Mouse (Mus musculus) CH12.LX (cell line): Measurements from ENCODE around the gene Pard6a. TPM values are rescaled to one million over a fixed set of nuclear protein-coding genes. Genes with fewer than 3 reads are reported as not detected.

Experiments
- DNase-seq: peaks from one replicate; pipeline ENCODE4 v3.0.0-alpha.2; 2013; ENCODE audit errors: extremely low read depth
- H3K27ac ChIP-seq: 2 replicates; pipeline ENCODE4 v1.5.1; 2012; ENCODE audit warnings: low read depth, mild to moderate bottlenecking, control low read depth, moderate library complexity; ENCODE audit not compliant: insufficient read depth
- H3K27me3 ChIP-seq: replicated peaks from 2 replicates; pipeline ENCODE3; 2012; ENCODE audit warnings: inconsistent platforms
- H3K36me3 ChIP-seq, 2 experiments: replicated peaks in 1 of 2; 2 replicates each; pipeline versions ENCODE3 to v1.6.1; 2012; ENCODE audit warnings: inconsistent platforms in 1 of 2, low read length in 1 of 2, mild to moderate bottlenecking in 1 of 2, mixed read lengths in 1 of 2, moderate library complexity in 1 of 2; ENCODE audit not compliant: control insufficient read depth in 1 of 2, insufficient read depth in 1 of 2
- H3K4me1 ChIP-seq, 2 experiments: 2 replicates each; pipeline ENCODE4 v1.6.1; 2012; ENCODE audit warnings: inconsistent platforms in 1 of 2, moderate library complexity in 1 of 2; ENCODE audit not compliant: insufficient read depth in 2 of 2, control insufficient read depth in 1 of 2
- H3K4me2 ChIP-seq: 2 replicates; pipeline ENCODE4 v1.6.1; 2012; ENCODE audit warnings: low read depth, mild to moderate bottlenecking, control low read depth; ENCODE audit not compliant: poor library complexity, insufficient read depth, severe bottlenecking
- H3K4me3 ChIP-seq, 3 experiments: fragments of 150-350 bp in 1 of 3; sonication (generic) in 1 of 3; replicated peaks in 1 of 3; 2 replicates each; pipeline versions ENCODE3 to v1.5.1; 2011 to 2012; ENCODE audit warnings: low read depth in 2 of 3, low read length in 2 of 3, mild to moderate bottlenecking in 2 of 3, moderate library complexity in 2 of 3, control low read depth in 1 of 3, improper control_type of control experiment in 1 of 3, inconsistent platforms in 1 of 3, mixed read lengths in 1 of 3; ENCODE audit not compliant: poor library complexity in 1 of 3
- H3K79me2 ChIP-seq: replicated peaks from 2 replicates; pipeline ENCODE4 v1.6.1; 2012; ENCODE audit warnings: mild to moderate bottlenecking, moderate library complexity; ENCODE audit not compliant: control insufficient read depth, poor library complexity, insufficient read depth, severe bottlenecking; ENCODE audit errors: extremely low read depth
- H3K9ac ChIP-seq: 2 replicates; pipeline ENCODE4 v1.6.1; 2012; ENCODE audit warnings: low read depth, mild to moderate bottlenecking, control low read depth, moderate library complexity; ENCODE audit not compliant: insufficient read depth
- H3K9me3 ChIP-seq: replicated peaks from 2 replicates; pipeline ENCODE3; 2012; ENCODE audit warnings: low read length, inconsistent platforms, mixed read lengths
- BHLHE40 ChIP-seq: IDR thresholded peaks from 2 replicates; pipeline ENCODE4 v1.6.1; 2011; ENCODE audit warnings: mild to moderate bottlenecking, low read depth, low read length, improper control_type of control experiment
- CTCF ChIP-seq, 2 experiments: IDR thresholded peaks in 1 of 2; conservative IDR thresholded peaks in 1 of 2; 2 replicates each; pipeline ENCODE4 v1.5.1; 2011 to 2012; ENCODE audit warnings: low read depth in 2 of 2, low read length in 2 of 2, improper control_type of control experiment in 1 of 2, inconsistent platforms in 1 of 2, mild to moderate bottlenecking in 1 of 2, moderate library complexity in 1 of 2
- ELF1 ChIP-seq: IDR thresholded peaks from 2 replicates; pipeline ENCODE4 v1.6.1; 2014; ENCODE audit warnings: low read depth, mild to moderate bottlenecking, inconsistent platforms, low read length, improper control_type of control experiment
- ETS1 ChIP-seq: conservative IDR thresholded peaks from 2 replicates; pipeline ENCODE4 v1.6.1; 2012; ENCODE audit warnings: low read depth, mild to moderate bottlenecking, inconsistent platforms, low read length, improper control_type of control experiment, moderate library complexity
- GABPA ChIP-seq: IDR thresholded peaks from 2 replicates; pipeline ENCODE4 v1.6.1; 2012; ENCODE audit warnings: low read depth, low read length, improper control_type of control experiment, inconsistent platforms; ENCODE audit not compliant: insufficient replicate concordance
- HCFC1 ChIP-seq: IDR thresholded peaks from 2 replicates; pipeline ENCODE4 v1.6.1; 2012; ENCODE audit warnings: low read depth, mild to moderate bottlenecking, inconsistent platforms, low read length, improper control_type of control experiment
- IRF4 ChIP-seq: IDR thresholded peaks from 2 replicates; pipeline ENCODE4 v1.6.1; 2014; ENCODE audit warnings: low read depth, mild to moderate bottlenecking, inconsistent platforms, low read length, improper control_type of control experiment
- JUND ChIP-seq: conservative IDR thresholded peaks from 2 replicates; pipeline ENCODE4 v1.6.1; 2011; ENCODE audit warnings: low read depth, low read length, improper control_type of control experiment
- MAZ ChIP-seq: IDR thresholded peaks from 2 replicates; pipeline ENCODE4 v1.6.1; 2012; ENCODE audit warnings: low read depth, mild to moderate bottlenecking, inconsistent platforms, low read length, improper control_type of control experiment, moderate library complexity
- MEF2A ChIP-seq: IDR thresholded peaks from 2 replicates; pipeline ENCODE4 v1.6.1; 2014; ENCODE audit warnings: low read depth, mild to moderate bottlenecking, inconsistent platforms, low read length, improper control_type of control experiment, borderline replicate concordance
- MYC ChIP-seq: IDR thresholded peaks from 2 replicates; pipeline ENCODE4 v1.6.1; 2011; ENCODE audit warnings: low read depth, mild to moderate bottlenecking, improper control_type of control experiment, low read length
- NELFE ChIP-seq: IDR thresholded peaks from 2 replicates; pipeline ENCODE4 v1.6.1; 2011; ENCODE audit warnings: low read depth, low read length, improper control_type of control experiment
- PAX5 ChIP-seq: IDR thresholded peaks from 2 replicates; pipeline ENCODE4 v1.6.1; 2012; ENCODE audit warnings: low read length, inconsistent platforms, mixed read lengths
- POLR2AphosphoS2 ChIP-seq: IDR thresholded peaks from 2 replicates; pipeline ENCODE4 v1.6.1; 2011; ENCODE audit warnings: low read depth, low read length, improper control_type of control experiment
- RAD21 ChIP-seq: IDR thresholded peaks from 2 replicates; pipeline ENCODE4 v1.6.1; 2011; ENCODE audit warnings: low read depth, mild to moderate bottlenecking, low read length, improper control_type of control experiment, moderate library complexity
- RCOR1 ChIP-seq: conservative IDR thresholded peaks from 2 replicates; pipeline ENCODE4 v1.6.1; 2012; ENCODE audit warnings: low read depth, mild to moderate bottlenecking, inconsistent platforms, low read length, improper control_type of control experiment
- SIN3A ChIP-seq: IDR thresholded peaks from 2 replicates; pipeline ENCODE4 v1.6.1; 2012; ENCODE audit warnings: low read length, improper control_type of control experiment, inconsistent platforms
- SMC3 ChIP-seq: IDR thresholded peaks from 2 replicates; pipeline ENCODE4 v1.6.1; 2011; ENCODE audit warnings: low read depth, low read length, improper control_type of control experiment
- TBP ChIP-seq: conservative IDR thresholded peaks from 2 replicates; pipeline ENCODE4 v1.6.1; 2011; ENCODE audit warnings: low read depth, low read length, improper control_type of control experiment
- TCF12 ChIP-seq: IDR thresholded peaks from 2 replicates; pipeline ENCODE4 v1.6.1; 2014; ENCODE audit warnings: low read depth, mild to moderate bottlenecking, inconsistent platforms, low read length, improper control_type of control experiment
- USF1 ChIP-seq: IDR thresholded peaks from 2 replicates; pipeline ENCODE4 v1.6.1; 2014; ENCODE audit warnings: low read depth, mild to moderate bottlenecking, inconsistent platforms, low read length, improper control_type of control experiment
- ZC3H11A ChIP-seq: IDR thresholded peaks from 2 replicates; pipeline ENCODE4 v1.6.1; 2012; ENCODE audit warnings: low read depth, mild to moderate bottlenecking, inconsistent platforms, low read length, improper control_type of control experiment
- ZKSCAN1 ChIP-seq: IDR thresholded peaks from 2 replicates; pipeline ENCODE4 v1.6.1; 2012; ENCODE audit warnings: low read depth, inconsistent platforms, low read length, improper control_type of control experiment, borderline replicate concordance
- ZMIZ1 ChIP-seq: IDR thresholded peaks from 2 replicates; pipeline ENCODE4 v1.6.1; 2012; ENCODE audit warnings: low read depth, mild to moderate bottlenecking, inconsistent platforms, low read length, improper control_type of control experiment
- ZNF384 ChIP-seq: IDR thresholded peaks from 2 replicates; pipeline ENCODE4 v1.6.1; 2012; ENCODE audit warnings: low read depth, low read length, improper control_type of control experiment, inconsistent platforms
- dilution Hi-C: fragments of 300-500 bp; cut with MboI; formaldehyde crosslinking; loops from 2 replicates; pipeline ENCODE4 v1.14.3; 2020; ENCODE audit warnings: low sequenced_read_pairs; ENCODE audit not compliant: extremely low pct_unique_long_range_greater_than_20kb, extremely low pct_ligation_motif_present
- in situ Hi-C: fragments of 300-500 bp; cut with MboI; formaldehyde crosslinking; loops from 3 replicates; pipeline ENCODE4 v1.14.3; 2019; ENCODE audit warnings: low sequenced_read_pairs, low pct_ligation_motif_present, low pct_unique_long_range_greater_than_20kb, mixed read lengths
- polyA plus RNA-seq: library from polyadenylated mRNA; unstranded; fragments of >175 nt; gene quantifications from 2 replicates; pipeline ENCODE4 v1.2.1, GENCODE M21; 2012; ENCODE audit warnings: low read depth; ENCODE audit not compliant: insufficient read length
- total RNA-seq, 2 experiments: library from RNA; depleted of rRNA; stranded (reverse); fragments of 300-350 nt in 1 of 2; fragments of >200 nt in 1 of 2; gene quantifications; 2 replicates each; pipeline ENCODE4 v1.2.3; 2012 to 2014

Pard6a gene
- total and polyA plus RNA-seq, 3 experiments = 15.9 to 32.3 (median 23.3) TPM

DNA sequence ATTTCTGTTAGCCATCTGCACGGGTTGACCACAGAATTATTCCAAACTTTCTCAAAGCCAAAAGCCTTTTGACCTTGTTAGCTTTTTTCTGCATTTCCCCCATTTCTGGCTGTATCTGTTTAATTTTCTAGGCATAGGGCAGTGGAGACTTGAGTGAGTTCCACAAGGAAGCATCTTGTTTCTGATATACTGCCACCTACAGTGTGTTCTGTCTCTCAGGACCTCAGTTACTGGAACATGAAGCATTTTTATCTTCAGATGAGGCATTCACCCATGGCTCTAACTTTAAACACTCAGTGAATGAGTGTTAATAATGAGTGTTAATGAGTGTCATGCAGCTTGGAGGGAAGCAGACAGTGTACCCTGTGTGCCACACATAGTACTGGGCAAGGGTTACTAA is 23.1 kb upstream of the Pard6a start:
- Histone ChIP-seq H3K36me3 (peaks cover 65 to 90% of the 10 kb centered on the region in 2 experiments), H3K4me1 (peaks cover 0 to 8% of the 10 kb centered on the region in 2 experiments; a peak in 2 of 4 replicates), H3K79me2 (0 out of 2 replicates have a peak, but pooled peaks cover 2% of the 10 kb centered on the region), H3K4me2 (no peak overlapping the region), H3K27me3 (no peaks in the 10 kb centered on the region), H3K9ac (no peak overlapping the region), H3K9me3 (no peaks in the 10 kb centered on the region), H3K4me3 (no peak overlapping the region), H3K27ac (no peak overlapping the region)
- dilution Hi-C loops = no loop called here
- TF ChIP-seq POLR2AphosphoS2 (no peak), SMC3 (peak; percentile 38), CTCF (conservative IDR thresholded peaks at IDR 0.05 in 1 of 2, IDR thresholded peaks at IDR 0.05 in 1 of 2; ENCODE audit: low read depth in 2 of 2, low read length in 2 of 2) (peak in 1 of 2 experiments; percentile 48; a peak in 2 of 4 replicates)
- in situ Hi-C loops = no loop called here
- no peak for DNase-seq

DNA sequence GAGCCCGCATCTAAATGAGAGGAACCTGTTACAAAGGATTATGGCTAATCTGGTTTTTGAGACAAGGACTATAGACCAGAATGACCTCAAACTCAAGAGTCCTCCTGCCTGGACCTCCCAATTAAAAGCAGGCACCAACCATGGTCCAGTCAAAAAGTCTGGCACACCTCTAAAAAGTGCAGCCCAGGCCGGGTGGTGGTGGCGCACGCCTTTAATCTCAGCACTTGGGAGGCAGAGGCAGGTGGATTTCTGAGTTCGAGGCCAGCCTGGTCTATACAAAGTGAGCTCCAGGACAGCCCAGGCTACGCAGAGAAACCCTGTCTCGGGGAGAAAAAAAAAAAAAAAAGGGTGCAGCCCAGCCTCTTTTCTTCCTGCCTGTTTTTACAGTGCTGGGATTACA is 15.6 kb upstream of the Pard6a start:
- H3K27ac ChIP-seq = 0 out of 2 replicates have a peak overlapping the region, but pooled peaks have one; percentile 81
- peaks cover 2 to 56% of the 10 kb centered on the region in 2 experiments; a peak in 2 of 4 replicates for H3K4me1 ChIP-seq
- H3K36me3 ChIP-seq = peaks cover 42 to 72% of the 10 kb centered on the region in 2 experiments

GRCm38 (mm10) chr8:105685796-105686308 is 15.1 kb upstream of the Pard6a start, which contains the start of gene Carmil2:
Gene Carmil2 (plus strand): TSS chr8:105686274.
- Histone ChIP-seq H3K36me3 (peaks cover 42 to 72% of the 10 kb centered on the region in 2 experiments), H3K4me3 (peak within 1 kb of the TSS; percentile 58 to 70 (median 68))
- TF ChIP-seq JUND (no peak), RAD21 (peak; percentile 85), SIN3A (peak; percentile 95), HCFC1 (peak; percentile 59), ZMIZ1 (peak; percentile 80), ZC3H11A (no peak; the same call in 1 of the 2 replicates), ETS1 (peak; percentile 39; the same call in 1 of the 2 replicates), NELFE (peak; percentile 76), TBP (0 out of 2 replicates have a peak, but pooled peaks have one; percentile 21), ZKSCAN1 (no peak), MAZ (peak; percentile 59), GABPA (no peak), POLR2AphosphoS2 (peak; percentile 54; the same call in 1 of the 2 replicates), TCF12 (peak; percentile 88), USF1 (no peak), MEF2A (no peak), PAX5 (no peak), BHLHE40 (no peak; the same call in 1 of the 2 replicates), IRF4 (peak; percentile 43; the same call in 1 of the 2 replicates)

More for the DNA sequence above, 15.6 kb upstream of the Pard6a start:
- Histone ChIP-seq H3K9ac (peak overlapping the region; percentile 78), H3K79me2 (no peaks in the 10 kb centered on the region), H3K4me3 (peak overlapping the region; percentile 58 to 70 (median 68)), H3K27me3 (no peaks in the 10 kb centered on the region), H3K9me3 (no peaks in the 10 kb centered on the region), H3K4me2 (peak overlapping the region; percentile 92)
- no peak for DNase-seq
- TF ChIP-seq IRF4 = no peak
- TF ChIP-seq CTCF (conservative IDR thresholded peaks at IDR 0.05 in 1 of 2, IDR thresholded peaks at IDR 0.05 in 1 of 2; ENCODE audit: low read depth in 2 of 2, low read length in 2 of 2) = no peak
- no peak for TF ChIP-seq ELF1
- no peak for TF ChIP-seq SMC3
- no peak for TF ChIP-seq RCOR1
- peak; percentile 66 for TF ChIP-seq ZNF384
- TF ChIP-seq MYC = no peak
- no peak for TF ChIP-seq GABPA
- in situ Hi-C loops (loop anchor here (5.0 kb wide), 1 partner anchor 48 kb away; the partner anchor contains the start of genes Agrp and Ctcf), dilution Hi-C loops (no loop called here)

More at GRCm38 (mm10) chr8:105685796-105686308, 15.1 kb upstream of the Pard6a start, which contains the start of gene Carmil2:
- Histone ChIP-seq H3K79me2 (no peaks in the 10 kb centered on the region), H3K4me2 (peak within 1 kb of the TSS; percentile 92), H3K27ac (peak within 1 kb of the TSS; percentile 81), H3K27me3 (no peaks in the 10 kb centered on the region), H3K9me3 (no peaks in the 10 kb centered on the region), H3K4me1 (peaks cover 2 to 56% of the 10 kb centered on the region in 2 experiments; a peak in 2 of 4 replicates), H3K9ac (peak within 1 kb of the TSS; percentile 78)
- in situ Hi-C loops (loop anchor here (5.0 kb wide), 1 partner anchor 49 kb away; the partner anchor contains the start of genes Agrp and Ctcf), dilution Hi-C loops (no loop called here)
- peak; percentile 79 for DNase-seq
